Mouse (Mus musculus): ENCODE results near the gene Best3.

DNA sequence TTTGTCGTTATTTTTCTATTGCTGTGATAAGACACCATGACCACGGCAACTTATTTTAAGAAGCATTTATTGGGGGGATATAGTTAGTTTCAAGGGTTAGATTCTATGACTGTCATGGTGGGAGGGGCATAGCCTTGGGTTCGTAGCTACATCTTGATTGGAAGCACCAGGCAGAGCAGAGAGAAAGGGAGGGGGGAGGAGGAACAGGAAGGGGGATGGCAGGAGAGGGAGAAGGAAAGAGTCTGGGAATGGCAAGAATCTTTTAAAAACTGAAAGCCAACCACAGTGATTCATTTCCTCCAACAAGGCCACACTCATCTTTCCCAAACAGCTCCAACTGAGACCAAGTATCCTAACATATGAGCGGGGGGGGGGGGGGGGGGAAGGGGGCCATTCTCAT is 3.6 kb upstream of the Best3 start:
- TF ChIP-seq CTCF (IDR thresholded peaks at IDR 0.05; ENCODE audit: low read depth), result no peak
- TF ChIP-seq EP300 (IDR thresholded peaks at IDR 0.05; ENCODE audit: low read depth), result no peak

Measured in liver, embryonic 14.5 days (tissue).